ENCODE assay signal across 7 mouse cellular contexts in genomic region chr3:138526073-138526915, GRCm38 (mm10). TPM values are rescaled to one million over a fixed set of nuclear protein-coding genes. Genes with fewer than 3 reads are reported as not detected.
DNase-seq lines count a peak whose midpoint lies in the region; ATAC-seq and TF ChIP-seq lines count a peak whose summit lies in the region.

Gene Eif4e, plus strand, starts transcription at chr3:138526179.

- peak within 1 kb of the TSS; percentile 98 for H3K27ac ChIP-seq in small intestine, adult 2 months (ENCODE audit: insufficient read depth, low read depth, low read length)

- no peak for TF ChIP-seq POLR2A in small intestine, adult 2 months (IDR thresholded peaks at IDR 0.05; ENCODE audit: low read depth, low read length)

- no peaks in the 10 kb centered on the region for H3K27me3 ChIP-seq in small intestine, adult 2 months (ENCODE audit: control insufficient read depth, insufficient read depth, low read length)

- peaks cover 3% of the 10 kb centered on the region; the same call in 1 of the 2 replicates for H3K4me1 ChIP-seq in small intestine, adult 2 months (ENCODE audit: control insufficient read depth, insufficient read depth, insufficient read length, low read length)

- 4% methylated on average over 39 of the region's 39 CpGs for WGBS in small intestine, adult 2 months

- intact Hi-C loops in gastrocnemius, postnatal 14 days (cut with DNase I; ENCODE audit: low total_unique reads), result no loop called here
- intact Hi-C loops in left cerebral cortex, postnatal 14 days (cut with DNase I), result loop anchor here (10.0 kb wide), 1 partner anchor 379 kb away; no protein-coding TSS in a partner anchor

- ATAC-seq in megakaryocyte progenitor cell, adult 5-6 weeks (replicated peaks; ENCODE audit: poor library complexity), result peak; percentile 17

- peak; percentile 55 for DNase-seq in ZHBTc4 (ENCODE audit: low read depth, low spot score)
- peak; percentile 13 to 15 for DNase-seq in cerebellum, postnatal 25 days
- peak; percentile 77 for DNase-seq in gastrocnemius, postnatal 14 days
- peak; percentile 65 for DNase-seq in induced T-regulatory cell, adult 2 months (ENCODE audit: low read depth)
- DNase-seq in left cerebral cortex, postnatal 14 days (ENCODE audit: low spot score in 2 of 2), result peak; percentile 14 to 19

- H3K36me3 ChIP-seq in small intestine, adult 2 months (ENCODE audit: control insufficient read depth, insufficient read depth, low read length), result no peaks in the 10 kb centered on the region

- H3K4me3 ChIP-seq in small intestine, adult 2 months (ENCODE audit: low read depth, low read length), result peak within 1 kb of the TSS; percentile 83

- TF ChIP-seq CTCF in small intestine, adult 2 months (IDR thresholded peaks at IDR 0.05; ENCODE audit: extremely low read depth, insufficient read length, insufficient replicate concordance, low read depth, low read length), result no peak

RNA-seq across cellular contexts. Expression of gene Eif4e, which starts in this region (rescaled TPM):
- total RNA-seq in gastrocnemius, postnatal 14 days (2021), result 100 to 1,000 TPM; 101 to 108 TPM
- 100 to 1,000 TPM; 154 to 172 TPM for total RNA-seq in left cerebral cortex, postnatal 14 days (2021)
- total RNA-seq in megakaryocyte progenitor cell, adult 5-6 weeks (2015), result 424 and 430 TPM in 2 replicates
- 161 and 224 TPM in 2 replicates for total RNA-seq in megakaryocyte progenitor cell, adult 5-6 weeks (2017)
- 2.6 and 5.4 TPM in 2 replicates for polyA plus RNA-seq in small intestine, adult 2 months (2012; rRNA removed)

Comparison
In these comparisons a context has a peak if more than half of its experiments do, and no peak if none do; other contexts are left out.
1. Peak in every context shown above with its lines: DNase-seq, ATAC-seq, H3K4me3 ChIP-seq and H3K27ac ChIP-seq.
2. DNase-seq: peak in every context shown above with its lines; median percentile 77 in gastrocnemius, postnatal 14 days; 65 in induced T-regulatory cell, adult 2 months; 55 in ZHBTc4; 16 in left cerebral cortex, postnatal 14 days; 14 in cerebellum, postnatal 25 days.